Mouse (Mus musculus) lung, postnatal 0 days (tissue): Measurements from ENCODE around the gene Usp38. TPM values are rescaled to one million over a fixed set of nuclear protein-coding genes. Genes with fewer than 3 reads are reported as not detected.

ENCODE experiments used
- ATAC-seq: fragments of 200-750 bp; cut with Nextera tagmentation; 2 replicates; pipeline ENCODE4 v1.8.0; 2017; ENCODE audit warnings: moderate library complexity
- DNase-seq: peaks from one replicate; pipeline ENCODE4 v3.0.0-alpha.2; 2016; ENCODE audit warnings: low spot score
- H3K27ac ChIP-seq: fragments of 300-500 bp; sonication (generic); 2 replicates; pipeline ENCODE4 v1.5.1; 2014; ENCODE audit warnings: antibody characterized with exemption, mild to moderate bottlenecking, low read length, mixed read lengths
- H3K27me3 ChIP-seq: fragments of 300-500 bp; sonication (generic); replicated peaks from 2 replicates; pipeline ENCODE4 v1.6.1; 2014; ENCODE audit warnings: low read length, mixed read lengths; ENCODE audit not compliant: insufficient read depth
- H3K36me3 ChIP-seq: fragments of 300-500 bp; sonication (generic); 2 replicates; pipeline ENCODE4 v1.6.1; 2014; ENCODE audit warnings: low read length, mixed read lengths; ENCODE audit not compliant: insufficient read depth
- H3K4me1 ChIP-seq: fragments of 300-500 bp; sonication (generic); 2 replicates; pipeline ENCODE4 v1.6.1; 2014; ENCODE audit warnings: antibody characterized with exemption, low read depth, low read length, mixed read lengths; ENCODE audit not compliant: insufficient read depth
- H3K4me2 ChIP-seq: fragments of 300-500 bp; sonication (generic); replicated peaks from 2 replicates; pipeline ENCODE4 v1.6.1; 2014; ENCODE audit warnings: low read depth, mild to moderate bottlenecking, low read length, moderate library complexity, mixed read lengths
- H3K4me3 ChIP-seq: fragments of 300-500 bp; sonication (generic); 2 replicates; pipeline ENCODE4 v1.5.1; 2014; ENCODE audit warnings: low read depth, low read length
- H3K9ac ChIP-seq: fragments of 300-500 bp; sonication (generic); replicated peaks from 2 replicates; pipeline ENCODE4 v1.6.1; 2014; ENCODE audit warnings: low read depth, mild to moderate bottlenecking
- H3K9me3 ChIP-seq: fragments of 300-500 bp; sonication (generic); 2 replicates; pipeline ENCODE4 v1.6.1; 2016; ENCODE audit warnings: low read length, mixed read lengths
- CTCF ChIP-seq: IDR thresholded peaks from 2 replicates; pipeline ENCODE4 v1.5.1; 2016; ENCODE audit warnings: antibody characterized with exemption, mild to moderate bottlenecking
- EP300 ChIP-seq: IDR thresholded peaks from 2 replicates; pipeline ENCODE4 v1.6.1; 2016; ENCODE audit warnings: antibody characterized with exemption, mild to moderate bottlenecking, control low read depth
- WGBS: fragments of 180-500 bp; shearing (Covaris S2); extraction: QIAGEN DNeasy Blood & Tissue Kit; methylation state at CpG from one replicate; pipeline ENCODE4 v1.1.7; 2014; 5-methylcytosine and 5-hydroxymethylcytosine counted together
- polyA plus RNA-seq: library from polyadenylated mRNA; unstranded; fragments of >200 nt; fragmentation: Nextera tagmentation; extraction: Ambion mirVana; gene quantifications from 2 replicates; pipeline ENCODE4 v1.2.1, GENCODE M21; 2015

Usp38 gene
- polyA plus RNA-seq, 1 experiment from 2014 or later: 9.6 TPM

DNA sequence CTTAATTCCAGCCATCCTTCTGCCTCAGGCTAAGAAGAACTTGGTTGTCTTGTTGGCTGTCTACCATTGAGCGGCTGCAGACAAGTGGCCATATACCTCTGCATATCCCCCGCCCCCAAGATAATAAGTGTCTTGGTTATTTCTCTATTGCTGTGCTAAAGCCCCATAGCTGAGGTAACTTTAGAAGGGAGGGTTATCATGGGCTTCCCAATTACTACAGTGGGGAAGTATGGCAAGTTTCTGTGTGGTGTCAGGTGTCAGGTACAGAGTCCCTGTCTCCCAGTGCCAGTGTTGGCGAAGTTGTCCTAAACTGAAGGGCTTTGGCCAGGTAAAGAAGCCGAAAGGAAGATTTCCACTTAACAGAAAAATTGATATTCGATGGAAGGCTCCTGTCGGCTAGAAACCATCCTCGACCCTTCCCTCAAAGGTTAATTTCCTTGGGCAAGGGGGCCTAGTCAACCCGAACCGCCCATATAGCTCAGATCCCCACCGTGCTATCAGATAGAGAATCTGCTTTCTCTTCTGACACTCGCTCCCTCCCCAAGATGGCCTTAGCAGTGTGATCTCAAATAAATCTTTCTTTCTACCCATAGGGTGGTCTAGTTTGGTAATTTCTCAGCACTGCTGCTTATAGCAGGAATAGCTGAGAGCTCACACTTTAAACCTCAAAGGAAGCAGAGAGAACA is 44.6 kb downstream of the Usp38 start:
- Histone ChIP-seq H3K27ac (no peak overlapping the region), H3K36me3 (no peaks in the 10 kb centered on the region), H3K9me3 (no peaks in the 10 kb centered on the region), H3K4me3 (no peak overlapping the region), H3K4me2 (no peak overlapping the region), H3K27me3 (no peaks in the 10 kb centered on the region), H3K4me1 (no peaks in the 10 kb centered on the region), H3K9ac (no peak overlapping the region)
- TF ChIP-seq CTCF (no peak), EP300 (no peak)
- ATAC-seq (no peak), DNase-seq (no peak)
- 80% methylated on average over 11 of the region's 11 CpGs for WGBS

- Histone ChIP-seq H3K4me1 (no peaks in the 10 kb centered on the region), H3K9me3 (no peaks in the 10 kb centered on the region), H3K4me3 (no peak overlapping the region), H3K27ac (no peak overlapping the region), H3K36me3 (no peaks in the 10 kb centered on the region), H3K4me2 (no peak overlapping the region), H3K27me3 (no peaks in the 10 kb centered on the region), H3K9ac (no peak overlapping the region)
- WGBS: 80% methylated on average over 5 of the region's 5 CpGs
- ATAC-seq: no peak
- TF ChIP-seq EP300 (no peak), CTCF (no peak)
- no peak for DNase-seq
Observed at GRCm38 (mm10) chr8:80969423-80969822, 45.3 kb downstream of the Usp38 start.

DNA sequence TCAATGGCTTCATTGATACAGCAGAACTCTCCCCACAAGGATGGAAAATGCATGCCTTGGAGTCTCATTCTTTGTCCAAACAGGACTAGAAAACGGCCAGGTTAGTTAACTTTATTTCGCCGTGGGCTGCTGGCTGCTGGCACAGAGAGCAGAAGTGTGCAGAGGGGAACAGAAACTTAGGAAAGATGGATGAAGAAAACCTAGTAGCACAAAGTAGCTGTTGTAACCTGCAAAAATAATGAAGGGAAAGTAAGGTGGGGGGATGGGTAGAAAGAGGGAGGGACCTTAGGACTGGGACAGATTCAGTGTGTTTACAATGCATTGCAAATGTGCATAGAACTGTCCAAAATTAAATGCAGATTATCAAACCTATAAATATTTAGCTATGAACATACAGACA is 51.6 kb downstream of the Usp38 start:
- ATAC-seq (no peak), DNase-seq (no peak)
- no peaks in the 10 kb centered on the region for H3K27me3 ChIP-seq
- 84% methylated on average over 3 of the region's 3 CpGs for WGBS
- H3K27ac ChIP-seq: no peak overlapping the region
- no peak overlapping the region for H3K4me3 ChIP-seq
- H3K36me3 ChIP-seq: no peaks in the 10 kb centered on the region
- no peak overlapping the region for H3K9ac ChIP-seq
- H3K9me3 ChIP-seq: no peaks in the 10 kb centered on the region
- no peak overlapping the region for H3K4me2 ChIP-seq
- no peaks in the 10 kb centered on the region for H3K4me1 ChIP-seq
- TF ChIP-seq EP300: no peak
- TF ChIP-seq CTCF: no peak

DNA sequence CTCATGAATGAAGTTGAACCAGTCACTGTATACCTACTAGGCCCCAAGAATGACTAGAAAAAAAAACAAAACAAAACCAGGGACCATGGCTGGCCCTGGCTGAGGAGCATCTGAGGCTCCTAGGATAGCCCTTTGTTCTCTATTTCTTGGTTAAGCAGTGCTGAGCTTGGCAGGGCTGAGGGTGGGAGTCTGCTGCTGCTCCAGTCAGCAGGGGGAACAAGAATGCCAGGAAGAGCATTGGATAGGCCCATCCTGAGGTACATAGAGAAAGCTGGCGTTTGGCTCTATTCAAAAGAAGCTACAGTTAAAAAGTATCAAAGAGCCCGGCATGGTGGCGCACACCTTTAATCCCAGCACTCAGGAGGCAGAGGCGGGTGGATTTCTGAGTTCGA is 52.1 kb downstream of the Usp38 start:
- TF ChIP-seq CTCF: no peak
- no peak for TF ChIP-seq EP300

DNA sequence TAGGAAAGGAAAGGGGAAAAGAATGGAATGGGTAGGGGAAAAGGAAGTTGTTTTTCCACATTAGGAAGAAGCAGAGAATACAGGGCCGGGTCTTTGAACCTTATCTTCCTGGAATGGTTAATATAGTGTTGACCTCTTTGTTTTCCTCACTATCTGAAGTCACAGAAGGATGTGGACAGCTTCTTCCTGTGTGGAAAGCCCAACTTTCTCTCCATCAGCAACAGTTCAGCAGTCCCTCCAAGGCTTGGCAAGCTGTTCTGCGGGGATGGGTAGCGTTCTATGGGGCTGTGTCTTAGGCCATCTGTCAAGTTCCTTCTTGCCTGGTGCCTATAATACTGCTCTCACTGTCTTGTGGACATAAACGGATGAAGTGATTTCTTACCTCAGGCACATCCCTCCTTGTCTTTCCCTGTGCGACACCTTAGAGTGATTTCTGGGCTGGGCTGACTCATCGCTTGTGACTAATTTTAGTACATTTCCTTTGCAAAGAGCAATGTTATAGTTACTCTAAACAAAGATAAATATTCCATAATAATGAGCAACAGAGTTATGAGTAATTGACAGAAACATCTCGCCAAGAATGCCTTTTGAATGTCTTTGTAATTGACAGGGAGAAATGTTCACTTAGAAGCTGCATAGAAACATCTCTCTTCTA is 52.7 kb downstream of the Usp38 start:
- Histone ChIP-seq H3K9ac (no peak overlapping the region), H3K27me3 (no peaks in the 10 kb centered on the region), H3K4me1 (no peaks in the 10 kb centered on the region), H3K36me3 (no peaks in the 10 kb centered on the region), H3K9me3 (no peaks in the 10 kb centered on the region), H3K4me3 (no peak overlapping the region), H3K27ac (peak overlapping the region; percentile 43; the same call in 1 of the 2 replicates), H3K4me2 (no peak overlapping the region)
- 43% methylated on average over 7 of the region's 7 CpGs for WGBS
- ATAC-seq: peak; percentile 71
- DNase-seq: peak; percentile 71
- TF ChIP-seq EP300 (peak; percentile 58; the same call in 1 of the 2 replicates), CTCF (no peak)

More for the DNA sequence above, 52.1 kb downstream of the Usp38 start:
- ATAC-seq: peak; percentile 28; the same call in 1 of the 2 replicates
- 84% methylated on average over 5 of the region's 5 CpGs for WGBS
- no peaks in the 10 kb centered on the region for H3K36me3 ChIP-seq
- H3K4me2 ChIP-seq: no peak overlapping the region
- H3K9ac ChIP-seq: no peak overlapping the region
- H3K4me3 ChIP-seq: no peak overlapping the region
- H3K9me3 ChIP-seq: no peaks in the 10 kb centered on the region
- no peaks in the 10 kb centered on the region for H3K4me1 ChIP-seq
- DNase-seq: no peak
- peak overlapping the region; percentile 43; the same call in 1 of the 2 replicates for H3K27ac ChIP-seq
- H3K27me3 ChIP-seq: no peaks in the 10 kb centered on the region

DNA sequence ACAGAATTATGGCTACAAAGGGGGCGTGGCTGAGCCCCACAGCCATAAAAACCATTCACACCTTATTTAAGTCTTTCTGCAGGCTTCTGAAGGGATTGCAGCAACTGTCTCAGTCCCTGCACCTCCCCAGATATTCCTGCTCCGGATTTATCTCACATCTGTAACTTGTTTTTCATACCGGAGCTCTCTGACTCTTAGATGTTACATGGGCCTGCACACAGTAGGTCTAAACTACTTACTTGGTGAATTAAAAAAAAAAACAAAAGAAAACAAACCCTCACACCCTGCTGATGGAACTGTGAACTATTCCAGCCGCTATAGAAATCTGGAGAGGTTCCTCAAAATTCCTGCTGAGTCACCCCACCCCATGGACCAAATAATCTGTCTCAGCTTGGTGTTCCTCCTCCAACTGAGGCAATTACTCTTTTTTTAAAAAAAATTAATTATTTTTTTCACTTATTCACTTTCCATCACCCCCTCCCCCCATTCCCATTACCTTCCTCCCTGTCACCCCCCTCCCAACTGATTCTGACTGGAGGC is 53.6 kb downstream of the Usp38 start:
- WGBS: 69% methylated on average over 4 of the region's 4 CpGs
- ATAC-seq: no peak
- H3K27ac ChIP-seq: no peak overlapping the region; the same call in 1 of the 2 replicates

More for the DNA sequence above, 53.6 kb downstream of the Usp38 start:
- no peak for DNase-seq
- Histone ChIP-seq H3K36me3 (no peaks in the 10 kb centered on the region), H3K4me1 (no peaks in the 10 kb centered on the region), H3K4me3 (no peak overlapping the region), H3K27me3 (no peaks in the 10 kb centered on the region), H3K9me3 (no peaks in the 10 kb centered on the region), H3K4me2 (no peak overlapping the region), H3K9ac (no peak overlapping the region)
- no peak for TF ChIP-seq EP300
- no peak for TF ChIP-seq CTCF
